Mouse (Mus musculus) G1E (cell line): ENCODE results near the gene Gpr141. TPM values are rescaled to one million over a fixed set of nuclear protein-coding genes. Genes with fewer than 3 reads are reported as not detected.

Experiments used
- ATAC-seq: 2 replicates; pipeline ENCODE4 v1.8.0; 2016; ENCODE audit warnings: mild to moderate bottlenecking; ENCODE audit not compliant: insufficient number of reproducible peaks, poor library complexity, low FRiP score, severe bottlenecking; ENCODE audit errors: extremely low read depth
- DNase-seq: peaks from one replicate; pipeline ENCODE4 v3.0.0; 2012; ENCODE audit warnings: low spot score
- H3K27me3 ChIP-seq: 2 replicates; pipeline ENCODE4 v1.6.1; 2012; ENCODE audit warnings: mild to moderate bottlenecking, low read length, inconsistent platforms; ENCODE audit not compliant: insufficient read depth
- H3K36me3 ChIP-seq: replicated peaks from 2 replicates; pipeline ENCODE3; 2012; ENCODE audit warnings: mild to moderate bottlenecking, inconsistent platforms
- H3K4me1 ChIP-seq: 2 replicates; pipeline ENCODE4 v1.6.1; 2012; ENCODE audit warnings: low read depth, low read length, inconsistent platforms, mixed read lengths; ENCODE audit not compliant: insufficient read depth
- H3K4me3 ChIP-seq: 2 replicates; pipeline ENCODE4 v1.5.1; 2012; ENCODE audit warnings: low read depth, mild to moderate bottlenecking, inconsistent platforms, low read length, moderate library complexity, mixed read lengths
- H3K9me3 ChIP-seq: replicated peaks from 2 replicates; pipeline ENCODE4 v1.6.1; 2012; ENCODE audit warnings: inconsistent platforms
- CTCF ChIP-seq: IDR thresholded peaks from 2 replicates; pipeline ENCODE4 v1.5.1; 2012; ENCODE audit warnings: low read depth, low read length, inconsistent platforms, mixed read lengths
- GATA1 ChIP-seq: IDR thresholded peaks from 2 replicates; pipeline ENCODE4 v1.6.1; 2012; ENCODE audit warnings: borderline replicate concordance, low read length, inconsistent platforms, mixed read lengths
- GATA2 ChIP-seq: IDR thresholded peaks from 2 replicates; pipeline ENCODE4 v1.6.1; 2012; ENCODE audit warnings: low read depth, low read length, inconsistent platforms, borderline replicate concordance
- POLR2AphosphoS5 ChIP-seq: IDR thresholded peaks from 2 replicates; pipeline ENCODE4 v1.6.1; 2012; ENCODE audit warnings: low read depth, low read length, inconsistent platforms; ENCODE audit not compliant: insufficient replicate concordance
- TAL1 ChIP-seq: conservative IDR thresholded peaks from 2 replicates; pipeline ENCODE4 v1.6.1; 2012; ENCODE audit warnings: low read depth, low read length, inconsistent platforms, mixed read lengths
- polyA plus RNA-seq: library from polyadenylated mRNA; stranded (reverse); fragments of >175 nt; gene quantifications from 2 replicates; pipeline ENCODE4 v1.2.3, GENCODE M21; 2012
- total RNA-seq, 2 experiments: library from RNA; stranded (forward) in 1 of 2; stranded (reverse) in 1 of 2; fragments of 200-1000 nt in 1 of 2; fragments of >200 nt in 1 of 2; fragmentation: Nextera tagmentation in 1 of 2; gene quantifications; 2 replicates each; pipeline ENCODE4 v1.2.3; 2014 to 2017

Gene Gpr141
- total and polyA plus RNA-seq, 3 experiments, result 0.16 TPM; not detected in 2

DNA sequence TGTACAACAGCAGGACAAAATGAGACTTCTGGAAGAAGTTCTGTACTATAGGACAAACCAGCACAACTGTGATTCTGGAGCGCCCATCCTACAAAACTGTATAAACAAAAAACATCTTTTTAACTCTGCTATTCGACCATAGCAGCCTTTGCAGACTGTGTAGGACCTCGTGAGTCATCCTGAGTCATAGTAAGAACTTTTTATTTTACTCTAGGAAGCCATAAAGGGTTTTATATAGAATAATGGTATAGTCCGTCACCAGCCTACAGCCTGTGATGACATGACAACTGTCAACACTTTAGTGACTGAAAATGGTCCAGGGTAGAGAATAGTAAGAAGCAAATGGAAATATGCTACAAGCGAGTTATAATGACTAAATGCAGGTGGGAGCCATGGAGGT lies 17.6 kb upstream of the Gpr141 start:
- no peak for TF ChIP-seq GATA2
- TF ChIP-seq TAL1, result no peak
- TF ChIP-seq GATA1, result no peak
- no peak for TF ChIP-seq POLR2AphosphoS5
- no peak for TF ChIP-seq CTCF
- no peaks in the 10 kb centered on the region for H3K36me3 ChIP-seq
- no peak overlapping the region for H3K4me3 ChIP-seq
- no peaks in the 10 kb centered on the region for H3K27me3 ChIP-seq
- H3K4me1 ChIP-seq, result no peaks in the 10 kb centered on the region
- H3K9me3 ChIP-seq, result no peaks in the 10 kb centered on the region
- DNase-seq (no peak), ATAC-seq (no peak)

DNA sequence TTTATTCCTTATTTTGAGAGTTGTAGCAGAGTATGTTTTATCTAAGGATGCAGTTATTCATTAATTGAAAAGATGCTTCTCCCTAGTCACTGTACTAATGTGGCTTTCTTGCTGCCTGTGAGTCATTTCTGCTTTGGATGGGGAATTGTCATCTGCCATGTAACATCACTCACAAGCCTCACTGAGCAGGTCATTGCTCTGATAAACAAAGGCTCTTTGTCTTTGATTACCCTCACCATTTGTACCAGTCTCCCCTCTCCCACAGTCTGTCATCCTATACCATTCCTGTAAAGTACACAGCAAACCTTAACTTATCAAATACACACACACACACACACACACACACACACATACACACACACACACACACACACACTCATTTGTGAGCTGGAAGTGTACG lies 16.1 kb upstream of the Gpr141 start:
- Histone ChIP-seq H3K4me1 (no peaks in the 10 kb centered on the region), H3K36me3 (no peaks in the 10 kb centered on the region), H3K9me3 (no peaks in the 10 kb centered on the region), H3K4me3 (no peak overlapping the region), H3K27me3 (no peaks in the 10 kb centered on the region)
- no peak for DNase-seq
- no peak for TF ChIP-seq GATA2
- TF ChIP-seq GATA1, result no peak
- no peak for TF ChIP-seq POLR2AphosphoS5
- no peak for TF ChIP-seq CTCF
- TF ChIP-seq TAL1, result no peak
- ATAC-seq, result no peak

DNA sequence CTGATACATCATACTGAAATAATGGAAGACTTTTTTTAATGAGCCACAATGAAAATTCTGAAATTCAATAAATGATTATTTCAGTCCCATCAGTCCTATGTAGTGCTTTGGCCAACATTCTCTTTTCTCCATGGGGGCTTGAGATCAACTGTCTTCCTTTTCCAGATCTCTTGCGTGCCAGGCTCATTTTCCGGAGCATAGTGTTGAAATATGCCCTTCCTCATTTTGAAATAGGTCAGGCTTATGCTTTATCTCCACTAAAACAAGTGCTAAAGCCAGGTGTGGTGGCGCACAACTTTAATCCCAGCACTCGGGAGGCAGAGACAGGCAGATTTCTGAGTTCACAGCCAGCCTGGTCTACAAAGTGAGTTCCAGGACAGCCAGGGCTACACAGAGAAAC lies 6.5 kb upstream of the Gpr141 start:
- Histone ChIP-seq H3K4me3 (no peak overlapping the region), H3K36me3 (no peaks in the 10 kb centered on the region), H3K27me3 (no peaks in the 10 kb centered on the region), H3K9me3 (no peaks in the 10 kb centered on the region), H3K4me1 (no peaks in the 10 kb centered on the region)
- no peak for ATAC-seq
- TF ChIP-seq GATA2 (no peak), TAL1 (no peak), POLR2AphosphoS5 (no peak), CTCF (no peak), GATA1 (no peak)
- DNase-seq, result no peak

GRCm38 (mm10) chr13:19828095-19828494 lies 4.0 kb upstream of the Gpr141 start:
- DNase-seq (no peak), ATAC-seq (no peak)
- H3K36me3 ChIP-seq, result no peaks in the 10 kb centered on the region
- H3K9me3 ChIP-seq, result no peaks in the 10 kb centered on the region
- no peak for TF ChIP-seq TAL1
- no peak for TF ChIP-seq GATA1
- TF ChIP-seq GATA2, result no peak
- no peak for TF ChIP-seq POLR2AphosphoS5
- TF ChIP-seq CTCF, result no peak
- H3K27me3 ChIP-seq, result no peaks in the 10 kb centered on the region
- H3K4me3 ChIP-seq, result no peak overlapping the region
- no peaks in the 10 kb centered on the region for H3K4me1 ChIP-seq

DNA sequence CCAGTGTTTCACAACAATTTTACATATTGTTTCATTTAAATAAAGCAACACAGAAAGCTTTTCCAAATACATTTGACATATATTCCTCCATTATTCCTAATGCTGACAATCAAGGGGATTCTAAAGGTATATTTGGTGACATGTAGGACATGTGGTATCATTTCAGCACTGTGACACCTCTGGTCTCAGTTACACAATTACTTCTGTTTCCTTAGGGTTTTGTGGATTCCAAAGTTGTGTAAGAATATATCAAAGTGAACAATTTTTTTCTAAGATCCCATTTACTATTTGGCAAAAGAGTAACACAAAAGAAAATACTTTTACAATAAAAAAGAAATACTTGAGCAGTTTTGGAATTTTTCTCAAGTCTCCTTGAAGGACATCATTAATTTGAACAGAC lies 2.4 kb downstream of the Gpr141 start:
- H3K36me3 ChIP-seq, result no peaks in the 10 kb centered on the region
- no peaks in the 10 kb centered on the region for H3K9me3 ChIP-seq
- H3K4me3 ChIP-seq, result no peak overlapping the region
- DNase-seq (no peak), ATAC-seq (no peak)
- no peaks in the 10 kb centered on the region for H3K27me3 ChIP-seq
- TF ChIP-seq TAL1, result no peak
- no peaks in the 10 kb centered on the region for H3K4me1 ChIP-seq

DNA sequence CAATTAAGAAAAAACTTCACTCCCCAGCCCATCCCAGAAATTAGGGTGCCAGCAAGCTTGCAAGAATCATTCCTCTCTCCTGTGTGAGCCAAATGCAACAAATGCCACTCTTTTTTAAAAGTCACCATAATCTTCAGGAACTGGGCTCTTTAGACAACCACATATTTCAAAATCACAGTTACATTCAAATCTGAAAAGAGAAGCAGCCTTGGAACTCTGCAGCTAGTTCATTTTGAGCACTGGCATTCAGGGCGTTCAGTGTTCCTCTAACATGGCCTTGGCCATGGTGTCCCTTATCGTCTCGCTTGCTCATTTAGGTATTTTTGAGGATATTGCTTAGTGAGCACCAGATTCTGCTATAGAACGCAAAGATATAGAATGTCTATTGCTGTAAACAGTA lies 4.1 kb downstream of the Gpr141 start:
- no peak overlapping the region for H3K4me3 ChIP-seq
- TF ChIP-seq POLR2AphosphoS5 (no peak), GATA2 (no peak), TAL1 (no peak), CTCF (no peak)
- no peak for ATAC-seq
- no peaks in the 10 kb centered on the region for H3K36me3 ChIP-seq
- no peaks in the 10 kb centered on the region for H3K4me1 ChIP-seq
- no peaks in the 10 kb centered on the region for H3K9me3 ChIP-seq
- no peaks in the 10 kb centered on the region for H3K27me3 ChIP-seq
- DNase-seq, result no peak

DNA sequence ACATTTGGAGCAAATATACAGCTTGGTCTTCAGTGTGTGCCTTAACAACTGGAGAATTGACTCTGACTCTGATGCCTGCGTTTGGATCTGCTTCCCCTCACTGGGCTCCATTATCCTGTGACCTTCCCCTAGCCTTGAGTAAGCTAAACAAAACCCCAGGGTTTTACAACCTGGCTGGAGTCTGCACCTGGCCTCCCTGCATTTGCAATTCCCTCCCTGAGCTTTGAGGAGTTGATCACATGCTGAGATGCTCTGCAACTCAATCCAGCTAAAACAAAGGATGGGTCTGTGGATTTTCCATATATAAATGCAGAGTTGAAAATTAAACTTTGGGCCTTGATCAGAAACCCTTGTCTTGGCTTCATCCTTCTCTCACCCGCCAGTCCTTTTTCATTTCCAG lies 4.8 kb downstream of the Gpr141 start:
- Histone ChIP-seq H3K9me3 (no peaks in the 10 kb centered on the region), H3K4me3 (no peak overlapping the region), H3K36me3 (no peaks in the 10 kb centered on the region), H3K4me1 (no peaks in the 10 kb centered on the region), H3K27me3 (no peaks in the 10 kb centered on the region)
- no peak for TF ChIP-seq GATA1
- TF ChIP-seq CTCF, result no peak
- no peak for TF ChIP-seq GATA2
- TF ChIP-seq POLR2AphosphoS5, result no peak
- no peak for TF ChIP-seq TAL1
- DNase-seq, result no peak
- no peak for ATAC-seq
